Comparison of ENCODE assay signal across 11 mouse cellular contexts in the genomic region with DNA sequence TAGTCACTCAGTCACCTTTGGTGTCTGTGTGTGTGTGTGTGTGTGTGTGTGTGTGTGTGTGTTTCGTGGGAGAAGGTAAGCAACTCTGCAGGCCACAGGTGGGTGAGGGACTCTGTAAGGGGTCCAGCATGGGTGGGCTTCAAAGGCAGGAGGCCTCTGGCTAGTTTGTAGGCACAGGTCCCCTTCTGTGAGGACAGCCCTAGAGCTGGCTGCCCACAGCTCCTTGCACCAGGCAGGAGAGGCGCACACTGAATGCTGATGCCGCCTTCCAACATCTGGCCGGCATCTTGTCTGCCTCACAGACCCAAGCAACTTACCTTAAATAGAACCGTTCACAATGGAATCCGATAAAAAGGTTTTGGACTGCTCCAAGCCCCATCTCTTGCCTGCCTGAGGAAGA. TPM values are rescaled to one million over a fixed set of nuclear protein-coding genes. Genes with fewer than 3 reads are reported as not detected.
A peak's percentile ranks its signal among the peaks of the same experiment; 100 is the strongest.
DNase-seq lines count a peak whose midpoint lies in the region; ATAC-seq lines count a peak whose summit lies in the region.
"Had no signal": no experiment of that assay in that cellular context is flagged by ENCODE, and none has a peak within 500 bp of the region (broad histone marks: within the 10 kb centered on the region; RNA-seq: fewer than 3 reads in every experiment).

No protein-coding gene starts in this region.

- H3K4me1 ChIP-seq in heart, embryonic 11.5 days (ENCODE audit: control insufficient read depth, insufficient read depth, low read length), result peaks cover 65% of the 10 kb centered on the region
- H3K4me1 ChIP-seq in lung, embryonic 16.5 days (replicated peaks; ENCODE audit: control insufficient read depth, insufficient read depth, low read length), result peaks cover 55% of the 10 kb centered on the region
- peaks cover 55% of the 10 kb centered on the region for H3K4me1 ChIP-seq in heart, embryonic 16.5 days (ENCODE audit: control insufficient read depth, insufficient read depth, low read length)
- peaks cover 46% of the 10 kb centered on the region for H3K4me1 ChIP-seq in neural tube, embryonic 14.5 days (ENCODE audit: control insufficient read depth, insufficient read depth, low read length)

- H3K27ac ChIP-seq in heart, embryonic 11.5 days (ENCODE audit: low read depth, low read length), result peak overlapping the region; percentile 66
- peak overlapping the region; percentile 69 for H3K27ac ChIP-seq in lung, embryonic 16.5 days (ENCODE audit: low read length)
- peak overlapping the region; percentile 70 for H3K27ac ChIP-seq in heart, embryonic 16.5 days (ENCODE audit: low read length)
- H3K27ac ChIP-seq in neural tube, embryonic 14.5 days (ENCODE audit: low read depth, low read length), result peak overlapping the region; percentile 7; the same call in 1 of the 2 replicates

- H3K36me3 ChIP-seq in heart, embryonic 11.5 days (ENCODE audit: control insufficient read depth, insufficient read depth, low read length), result peaks cover 4% of the 10 kb centered on the region; the same call in 1 of the 2 replicates
- peaks cover 17% of the 10 kb centered on the region for H3K36me3 ChIP-seq in lung, embryonic 16.5 days (ENCODE audit: control insufficient read depth, insufficient read depth, low read length)
- H3K36me3 ChIP-seq in heart, embryonic 16.5 days (ENCODE audit: control insufficient read depth, insufficient read depth), result peaks cover 8% of the 10 kb centered on the region
- peaks cover 2% of the 10 kb centered on the region; the same call in 1 of the 2 replicates for H3K36me3 ChIP-seq in neural tube, embryonic 14.5 days (ENCODE audit: control insufficient read depth, insufficient read depth, low read length)

- peak overlapping the region; percentile 61; the same call in 1 of the 2 replicates for H3K9ac ChIP-seq in heart, embryonic 11.5 days (ENCODE audit: low read depth, low read length)
- peak overlapping the region; percentile 49; the same call in 1 of the 2 replicates for H3K9ac ChIP-seq in lung, embryonic 16.5 days (ENCODE audit: low read length)
- peak overlapping the region; percentile 54; the same call in 1 of the 2 replicates for H3K9ac ChIP-seq in heart, embryonic 16.5 days (ENCODE audit: low read length)
- no peak overlapping the region for H3K9ac ChIP-seq in neural tube, embryonic 14.5 days (replicated peaks; ENCODE audit: low read depth, low read length)

- DNase-seq in heart, adult 9 months (ENCODE audit: low spot score in 2 of 2), result no peak
- no peak for DNase-seq in lung, postnatal 14 days
- no peak for DNase-seq in ovary, postnatal 10 days (ENCODE audit: low spot score)
- DNase-seq in layer of hippocampus, adult 11-12 months (ENCODE audit: low spot score), result no peak
- DNase-seq: lung, postnatal 36 days; thymus, adult 18-20 months had no signal

- no peak for ATAC-seq in heart, embryonic 11.5 days (replicated peaks; ENCODE audit: insufficient number of reproducible peaks, low FRiP score, low TSS enrichment)
- no peak for ATAC-seq in lung, embryonic 16.5 days (ENCODE audit: low read depth)
- ATAC-seq in heart, embryonic 16.5 days (replicated peaks; ENCODE audit: extremely low read depth, insufficient read depth, low FRiP score), result no peak
- no peak for ATAC-seq in neural tube, embryonic 14.5 days (ENCODE audit: low read depth)

- no peaks in the 10 kb centered on the region for H3K27me3 ChIP-seq in heart, embryonic 11.5 days (ENCODE audit: control insufficient read depth, insufficient read depth, low read length)
- H3K27me3 ChIP-seq in lung, embryonic 16.5 days (ENCODE audit: control insufficient read depth, insufficient read depth, low read depth, low read length), result no peaks in the 10 kb centered on the region
- no peaks in the 10 kb centered on the region for H3K27me3 ChIP-seq in heart, embryonic 16.5 days (ENCODE audit: control insufficient read depth, insufficient read depth, low read length)
- H3K27me3 ChIP-seq in neural tube, embryonic 14.5 days (ENCODE audit: control insufficient read depth, insufficient read depth, low read length), result no peaks in the 10 kb centered on the region
- H3K27me3 ChIP-seq: neural tube, embryonic 13.5 days had no signal

- no peaks in the 10 kb centered on the region for H3K9me3 ChIP-seq in heart, embryonic 11.5 days (replicated peaks; ENCODE audit: control insufficient read depth, low read length)
- H3K9me3 ChIP-seq in lung, embryonic 16.5 days (ENCODE audit: control insufficient read depth, low read length), result no peaks in the 10 kb centered on the region
- no peaks in the 10 kb centered on the region for H3K9me3 ChIP-seq in heart, embryonic 16.5 days (replicated peaks; ENCODE audit: control insufficient read depth, low read length)
- H3K9me3 ChIP-seq in neural tube, embryonic 14.5 days (ENCODE audit: control insufficient read depth, low read length), result no peaks in the 10 kb centered on the region
- H3K9me3 ChIP-seq: neural tube, embryonic 13.5 days had no signal

- no peak overlapping the region for H3K4me3 ChIP-seq in heart, embryonic 11.5 days (ENCODE audit: low read depth, low read length)
- H3K4me3 ChIP-seq in lung, embryonic 16.5 days (ENCODE audit: low read length), result no peak overlapping the region
- H3K4me3 ChIP-seq in heart, embryonic 16.5 days (ENCODE audit: low read length), result no peak overlapping the region
- no peak overlapping the region for H3K4me3 ChIP-seq in neural tube, embryonic 14.5 days (ENCODE audit: low read depth, low read length)
- H3K4me3 ChIP-seq: neural tube, embryonic 13.5 days had no signal

- WGBS in heart, embryonic 11.5 days (ENCODE audit: insufficient replicate concordance), result 46% methylated on average over 6 of the region's 6 CpGs
- WGBS in lung, embryonic 16.5 days, result 57% methylated on average over 6 of the region's 6 CpGs
- WGBS in heart, embryonic 16.5 days, result 56% methylated on average over 6 of the region's 6 CpGs
- 58% methylated on average over 6 of the region's 6 CpGs for WGBS in neural tube, embryonic 14.5 days

- H3K4me2 ChIP-seq in heart, embryonic 11.5 days, result peak overlapping the region; percentile 31; the same call in 1 of the 2 replicates
- H3K4me2 ChIP-seq in lung, embryonic 16.5 days (ENCODE audit: low read depth, low read length), result no peak overlapping the region
- H3K4me2 ChIP-seq in heart, embryonic 16.5 days (ENCODE audit: low read depth, low read length), result 0 out of 2 replicates have a peak overlapping the region, but pooled peaks have one; percentile 17
- H3K4me2 ChIP-seq in neural tube, embryonic 14.5 days (ENCODE audit: low read depth, low read length), result no peak overlapping the region
- H3K4me2 ChIP-seq: neural tube, embryonic 13.5 days had no signal

RNA-seq across cellular contexts. Expression of gene Cd164l2, which starts 12.2 kb away (rescaled TPM):
- polyA plus RNA-seq in heart, embryonic 11.5 days (2014; fragmentation: Nextera tagmentation; extraction: Ambion mirVana), result 0.27 and 0.77 TPM in 2 replicates
- polyA plus RNA-seq in lung, embryonic 16.5 days (2015; fragmentation: Nextera tagmentation; extraction: Ambion mirVana), result 7.7 and 13.2 TPM in 2 replicates
- polyA plus RNA-seq in heart, embryonic 16.5 days (2015; fragmentation: Nextera tagmentation; extraction: Ambion mirVana), result 0.66 TPM in 1 of 2 replicates, not detected in the other
- 0.82 and 2.0 TPM in 2 replicates for polyA plus RNA-seq in neural tube, embryonic 14.5 days (2014; fragmentation: Nextera tagmentation; extraction: Ambion mirVana)

RNA-seq across cellular contexts. Expression of gene Gpr3, which starts 12.6 kb away (rescaled TPM):
- 0.37 and 0.61 TPM in 2 replicates for polyA plus RNA-seq in heart, embryonic 11.5 days (2014; fragmentation: Nextera tagmentation; extraction: Ambion mirVana)
- polyA plus RNA-seq in lung, embryonic 16.5 days (2015; fragmentation: Nextera tagmentation; extraction: Ambion mirVana), result 0.15 TPM in 1 of 2 replicates, not detected in the other
- polyA plus RNA-seq in heart, embryonic 16.5 days (2015; fragmentation: Nextera tagmentation; extraction: Ambion mirVana), result 0.14 and 0.29 TPM in 2 replicates
- 2.4 and 2.5 TPM in 2 replicates for polyA plus RNA-seq in neural tube, embryonic 14.5 days (2014; fragmentation: Nextera tagmentation; extraction: Ambion mirVana)

RNA-seq across cellular contexts. Expression of gene Map3k6, which starts 40.9 kb away (rescaled TPM):
- polyA plus RNA-seq in heart, embryonic 11.5 days (2014; fragmentation: Nextera tagmentation; extraction: Ambion mirVana), result 1.5 and 1.7 TPM in 2 replicates
- polyA plus RNA-seq in lung, embryonic 16.5 days (2015; fragmentation: Nextera tagmentation; extraction: Ambion mirVana), result 4.2 and 4.3 TPM in 2 replicates
- 3.4 and 3.6 TPM in 2 replicates for polyA plus RNA-seq in heart, embryonic 16.5 days (2015; fragmentation: Nextera tagmentation; extraction: Ambion mirVana)
- polyA plus RNA-seq in neural tube, embryonic 14.5 days (2014; fragmentation: Nextera tagmentation; extraction: Ambion mirVana), result 2.6 and 2.9 TPM in 2 replicates

Comparison
In these comparisons a context has a peak if more than half of its experiments do, and no peak if none do; other contexts are left out.
1. H3K27ac ChIP-seq: peak in every context shown above with its lines; median percentile 70 in heart, embryonic 16.5 days; 69 in lung, embryonic 16.5 days; 66 in heart, embryonic 11.5 days; 7 in neural tube, embryonic 14.5 days.
2. H3K4me2 ChIP-seq: peak in heart, embryonic 11.5 days (single experiment) and heart, embryonic 16.5 days (single experiment); none in lung, embryonic 16.5 days (single experiment) and neural tube, embryonic 14.5 days (single experiment).